Mouse (Mus musculus) stomach, postnatal 0 days (tissue): ENCODE results near the gene Ttll8. TPM values are rescaled to one million over a fixed set of nuclear protein-coding genes. Genes with fewer than 3 reads are reported as not detected.

ENCODE experiments used
- ATAC-seq: fragments of 200-750 bp; cut with Nextera tagmentation; 2 replicates; pipeline ENCODE4 v1.8.0; 2017; ENCODE audit not compliant: low FRiP score, low TSS enrichment
- DNase-seq: peaks from one replicate; pipeline ENCODE4 v3.0.0-alpha.2; 2016; ENCODE audit warnings: low spot score
- H3K27ac ChIP-seq: fragments of 300-500 bp; sonication (generic); replicated peaks from 2 replicates; pipeline ENCODE4 v1.5.1; 2014; ENCODE audit warnings: mild to moderate bottlenecking, control low read depth
- H3K27me3 ChIP-seq: fragments of 300-500 bp; sonication (generic); 2 replicates; pipeline ENCODE4 v1.6.1; 2014; ENCODE audit warnings: low read length; ENCODE audit not compliant: control insufficient read depth, insufficient read depth
- H3K36me3 ChIP-seq: fragments of 300-500 bp; sonication (generic); 2 replicates; pipeline ENCODE4 v1.6.1; 2014; ENCODE audit warnings: low read length, mixed read lengths; ENCODE audit not compliant: control insufficient read depth, insufficient read depth
- H3K4me1 ChIP-seq: fragments of 300-500 bp; sonication (generic); replicated peaks from 2 replicates; pipeline ENCODE4 v1.6.1; 2014; ENCODE audit warnings: antibody characterized with exemption; ENCODE audit not compliant: control insufficient read depth, insufficient read depth
- H3K4me2 ChIP-seq: fragments of 300-500 bp; sonication (generic); replicated peaks from 2 replicates; pipeline ENCODE4 v1.6.1; 2014; ENCODE audit warnings: low read depth, mild to moderate bottlenecking, control low read depth, moderate library complexity
- H3K4me3 ChIP-seq: fragments of 300-500 bp; sonication (generic); 2 replicates; pipeline ENCODE4 v1.5.1; 2014; ENCODE audit warnings: low read depth, low read length, control low read depth
- H3K9ac ChIP-seq: fragments of 300-500 bp; sonication (generic); 2 replicates; pipeline ENCODE4 v1.6.1; 2014; ENCODE audit warnings: mild to moderate bottlenecking, low read length, control low read depth, mixed read lengths
- H3K9me3 ChIP-seq: fragments of 300-500 bp; sonication (generic); 2 replicates; pipeline ENCODE4 v1.6.1; 2016; ENCODE audit warnings: low read length; ENCODE audit not compliant: control insufficient read depth
- CTCF ChIP-seq: IDR thresholded peaks from 2 replicates; pipeline ENCODE4 v1.5.1; 2016; ENCODE audit warnings: antibody characterized with exemption, low read depth, mild to moderate bottlenecking, moderate library complexity
- EP300 ChIP-seq: optimal IDR thresholded peaks from 2 replicates; pipeline ENCODE3; 2016; ENCODE audit warnings: antibody characterized with exemption
- WGBS: fragments of 180-500 bp; shearing (Covaris S2); extraction: QIAGEN DNeasy Blood & Tissue Kit; methylation state at CpG from one replicate; pipeline ENCODE4 v1.1.7; 2014; 5-methylcytosine and 5-hydroxymethylcytosine counted together
- polyA plus RNA-seq: library from polyadenylated mRNA; unstranded; fragments of >200 nt; fragmentation: Nextera tagmentation; extraction: Ambion mirVana; gene quantifications from 2 replicates; pipeline ENCODE4 v1.2.1, GENCODE M21; 2015

The Ttll8 gene
- polyA plus RNA-seq, 1 experiment from 2014 or later, result not detected

DNA sequence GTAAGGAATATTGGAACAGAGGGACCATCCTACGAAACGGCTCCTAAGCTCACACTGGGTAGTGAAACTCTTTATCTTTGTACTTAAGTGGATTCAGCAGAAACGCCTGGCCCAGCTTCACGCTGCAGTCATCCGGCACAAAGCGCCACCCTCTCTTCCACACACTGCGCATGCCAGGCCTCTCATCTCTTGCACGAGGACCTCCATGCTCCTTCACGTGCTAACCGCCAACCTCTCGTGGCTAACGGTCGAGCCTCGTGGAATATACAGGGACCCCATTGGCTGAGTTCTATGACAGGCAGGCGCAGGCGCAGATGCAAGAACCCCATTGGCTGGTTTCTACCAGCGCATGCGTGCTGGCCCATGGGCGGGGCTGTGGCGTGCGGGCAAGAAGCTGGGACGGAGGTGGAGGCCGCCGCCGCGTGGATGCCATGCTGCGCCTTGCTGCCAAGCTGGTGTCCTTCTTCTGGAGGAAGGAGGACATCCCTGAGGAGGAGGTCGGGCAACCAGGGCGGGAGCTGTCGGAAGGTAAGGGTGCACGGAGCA lies 28.4 kb upstream of the Ttll8 start, which contains the start of gene Mov10l1:
Gene Mov10l1, plus strand, starts transcription at position 376 of the 546 bp plus-strand sequence.
- Histone ChIP-seq H3K4me1 (no peaks in the 10 kb centered on the region), H3K27me3 (no peaks in the 10 kb centered on the region), H3K36me3 (no peaks in the 10 kb centered on the region), H3K27ac (no peak within 1 kb of the TSS), H3K9me3 (no peaks in the 10 kb centered on the region), H3K4me2 (no peak within 1 kb of the TSS), H3K4me3 (no peak within 1 kb of the TSS), H3K9ac (no peak within 1 kb of the TSS)
- ATAC-seq, result peak; percentile 12; the same call in 1 of the 2 replicates
- TF ChIP-seq EP300 (no peak), CTCF (no peak)
- no peak for DNase-seq
- WGBS, result 92% methylated on average over 31 of the region's 31 CpGs

DNA sequence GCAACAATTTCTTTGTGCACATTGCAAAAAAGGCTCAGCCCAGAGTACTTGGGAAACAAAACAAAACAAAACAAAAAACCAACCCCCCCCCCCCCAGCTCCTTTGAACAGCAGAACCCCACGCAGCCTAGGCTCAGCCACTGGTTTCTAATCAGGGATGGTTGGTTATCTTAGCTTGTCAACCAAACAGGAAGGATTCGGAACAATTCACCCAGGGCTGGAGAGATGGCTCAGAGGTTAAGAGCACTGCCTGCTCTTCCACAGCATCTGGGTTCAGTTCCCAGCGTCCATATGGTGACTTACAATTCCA lies 24.9 kb upstream of the Ttll8 start:
- no peak for ATAC-seq
- no peaks in the 10 kb centered on the region for H3K27me3 ChIP-seq

DNA sequence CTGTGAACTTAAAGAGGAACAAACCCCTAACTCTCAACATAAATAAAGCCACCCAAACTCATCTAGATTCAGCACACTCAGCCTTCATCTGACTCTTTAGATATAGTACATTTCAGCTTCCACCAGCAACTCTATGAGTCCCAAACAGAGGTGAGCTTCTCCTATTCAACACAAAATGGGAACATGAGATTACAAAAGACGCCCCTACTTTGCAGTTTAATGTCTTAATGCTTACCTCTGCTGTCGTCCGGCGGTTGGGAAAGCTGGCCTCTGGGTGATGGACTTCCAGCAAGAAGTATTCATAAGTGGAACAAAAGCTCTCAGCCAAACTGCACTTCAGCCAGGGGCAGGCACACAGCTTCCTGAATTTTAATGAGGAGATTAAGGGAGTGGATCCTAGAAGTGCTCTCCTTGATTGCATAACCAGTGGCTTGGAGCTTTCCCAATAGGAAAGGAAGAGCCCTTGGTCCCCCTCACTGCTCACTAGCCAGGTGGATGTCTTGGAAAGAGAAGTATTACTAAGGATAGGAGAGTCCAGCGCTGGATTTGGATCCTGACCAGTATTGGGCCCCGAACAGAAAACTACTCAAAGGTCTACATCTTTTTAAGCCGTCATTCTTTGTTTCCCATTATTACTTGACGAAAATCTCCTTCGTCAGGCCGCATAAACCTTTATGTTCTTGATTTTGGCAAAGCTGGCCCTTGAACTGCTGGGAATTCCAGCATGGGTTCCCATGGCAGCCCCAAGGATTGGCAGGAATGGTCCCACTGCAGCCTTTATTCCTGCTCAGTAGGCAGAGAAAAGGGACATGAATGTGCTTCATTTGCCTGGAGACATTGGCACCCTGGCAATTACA lies 24.3 kb upstream of the Ttll8 start, which contains the start of gene Mlc1:
Gene Mlc1, minus strand, starts transcription at position 727 of the 857 bp plus-strand sequence.
- Histone ChIP-seq H3K36me3 (no peaks in the 10 kb centered on the region), H3K9me3 (no peaks in the 10 kb centered on the region)
- WGBS, result 78% methylated on average over 10 of the region's 10 CpGs

More for the DNA sequence above, 24.9 kb upstream of the Ttll8 start:
- Histone ChIP-seq H3K9ac (no peak overlapping the region), H3K9me3 (no peaks in the 10 kb centered on the region), H3K27ac (no peak overlapping the region), H3K4me2 (no peak overlapping the region), H3K36me3 (no peaks in the 10 kb centered on the region), H3K4me3 (no peak overlapping the region), H3K4me1 (no peaks in the 10 kb centered on the region)
- WGBS, result 61% methylated on average over 3 of the region's 3 CpGs
- TF ChIP-seq EP300, result no peak
- no peak for TF ChIP-seq CTCF
- no peak for DNase-seq

DNA sequence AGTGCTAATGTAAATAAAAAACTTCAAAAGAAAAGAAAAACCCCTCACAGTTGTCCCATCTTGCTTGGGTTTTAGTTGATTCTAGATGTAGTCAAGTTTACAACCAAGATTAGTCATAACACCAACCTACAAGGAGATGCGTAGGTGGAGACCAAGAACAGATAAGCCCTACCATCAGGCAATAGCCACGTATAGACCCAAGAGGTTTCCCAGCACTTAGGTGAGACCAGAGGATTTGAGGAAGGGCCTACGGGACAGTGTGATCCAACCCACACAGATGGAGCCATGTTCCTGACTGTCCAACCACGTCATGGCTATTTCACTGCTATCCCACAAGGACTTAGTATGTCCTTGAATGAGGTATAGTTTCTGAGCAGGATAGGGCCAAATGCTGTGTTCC lies 18.1 kb upstream of the Ttll8 start:
- no peak overlapping the region for H3K4me3 ChIP-seq
- WGBS, result 87% methylated on average over 4 of the region's 4 CpGs
- no peak overlapping the region for H3K4me2 ChIP-seq
- H3K27me3 ChIP-seq, result no peaks in the 10 kb centered on the region
- H3K9me3 ChIP-seq, result no peaks in the 10 kb centered on the region
- H3K4me1 ChIP-seq, result no peaks in the 10 kb centered on the region
- H3K27ac ChIP-seq, result no peak overlapping the region
- DNase-seq (no peak), ATAC-seq (no peak)
- H3K9ac ChIP-seq, result no peak overlapping the region
- no peaks in the 10 kb centered on the region for H3K36me3 ChIP-seq
- no peak for TF ChIP-seq EP300
- TF ChIP-seq CTCF, result no peak

More for the DNA sequence above, 24.3 kb upstream of the Ttll8 start, which contains the start of gene Mlc1:
- H3K27ac ChIP-seq, result no peak within 1 kb of the TSS
- no peak within 1 kb of the TSS for H3K4me2 ChIP-seq
- ATAC-seq, result no peak
- no peak for TF ChIP-seq EP300
- TF ChIP-seq CTCF, result no peak
- no peak within 1 kb of the TSS for H3K4me3 ChIP-seq
- no peaks in the 10 kb centered on the region for H3K27me3 ChIP-seq
- H3K9ac ChIP-seq, result no peak within 1 kb of the TSS
- no peaks in the 10 kb centered on the region for H3K4me1 ChIP-seq
- no peak for DNase-seq

DNA sequence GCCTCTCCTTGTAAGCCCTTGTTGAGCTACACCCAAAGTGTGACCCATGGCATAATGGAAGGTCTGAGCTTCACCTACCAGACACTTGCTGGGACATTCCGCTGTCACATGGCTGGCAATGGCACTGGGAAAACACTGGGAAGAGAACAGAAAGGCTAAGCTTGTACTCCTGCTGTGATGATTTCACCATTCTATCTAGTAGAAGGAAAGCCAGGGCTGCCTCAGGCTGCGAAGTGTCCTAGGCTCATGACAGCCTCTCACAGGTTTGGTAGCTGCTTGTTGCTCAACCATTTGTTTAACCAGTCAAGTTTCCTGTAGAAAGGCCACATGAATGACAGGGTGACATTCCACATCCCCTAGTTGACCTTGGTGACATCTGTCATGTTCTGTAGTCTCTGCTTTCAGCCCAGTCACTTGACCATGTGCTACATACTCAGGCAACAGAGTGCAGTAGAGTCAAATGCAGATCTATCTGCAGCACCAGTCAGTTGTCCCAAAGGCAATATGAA lies 9.9 kb upstream of the Ttll8 start:
- Histone ChIP-seq H3K9ac (no peak overlapping the region), H3K36me3 (no peaks in the 10 kb centered on the region), H3K27ac (no peak overlapping the region), H3K27me3 (no peaks in the 10 kb centered on the region), H3K4me1 (no peaks in the 10 kb centered on the region), H3K4me3 (no peak overlapping the region), H3K4me2 (no peak overlapping the region), H3K9me3 (no peaks in the 10 kb centered on the region)
- DNase-seq (no peak), ATAC-seq (no peak)
- WGBS, result 87% methylated on average over 2 of the region's 2 CpGs
- TF ChIP-seq CTCF (no peak), EP300 (no peak)

DNA sequence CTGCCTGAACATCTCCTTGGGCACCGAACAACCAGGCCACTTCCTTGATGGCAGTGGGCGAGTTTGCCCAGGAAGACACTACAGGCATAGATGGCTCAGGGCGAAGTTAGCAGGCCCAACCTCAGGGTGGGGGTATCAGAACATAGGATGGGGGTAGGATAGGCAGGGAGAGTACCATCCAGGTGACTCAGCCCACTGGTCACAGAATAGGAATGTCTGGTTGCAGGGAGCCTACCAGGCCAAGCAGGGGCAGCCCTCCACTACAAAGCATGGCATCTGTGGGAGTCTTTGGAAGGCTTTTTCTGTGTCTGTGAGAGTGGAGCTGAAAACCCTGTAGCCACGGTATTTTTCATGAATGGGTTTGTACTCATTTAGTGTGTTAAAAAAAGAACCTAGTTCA lies 3.3 kb upstream of the Ttll8 start:
- no peak overlapping the region for H3K4me3 ChIP-seq
- DNase-seq, result no peak
- WGBS, result 71% methylated on average over 4 of the region's 4 CpGs
- no peak overlapping the region for H3K9ac ChIP-seq
- TF ChIP-seq CTCF, result no peak
- TF ChIP-seq EP300, result no peak
- H3K4me1 ChIP-seq, result no peaks in the 10 kb centered on the region
- H3K9me3 ChIP-seq, result no peaks in the 10 kb centered on the region
- no peaks in the 10 kb centered on the region for H3K36me3 ChIP-seq
- H3K27ac ChIP-seq, result no peak overlapping the region
- no peak overlapping the region for H3K4me2 ChIP-seq
- no peak for ATAC-seq
- H3K27me3 ChIP-seq, result no peaks in the 10 kb centered on the region
